Mouse (Mus musculus) kidney, adult 2 months (tissue): Measurements from ENCODE around the gene Allc.

Experiments
- CTCF ChIP-seq: fragments of 200-500 bp; conservative IDR thresholded peaks from 2 replicates; pipeline ENCODE4 v1.5.1; 2011; ENCODE audit warnings: low read depth, mild to moderate bottlenecking, control low read depth, low read length, moderate library complexity, mixed read lengths; ENCODE audit not compliant: insufficient read depth, insufficient read length
- POLR2A ChIP-seq: fragments of 200-500 bp; IDR thresholded peaks from one replicate; pipeline ENCODE4 v1.6.1; 2011; ENCODE audit warnings: low read depth, low read length, control low read depth

GRCm38 (mm10) chr12:28514264-28514775 is 68.0 kb downstream of the Allc start:
- TF ChIP-seq CTCF (no peak), POLR2A (no peak)
